Mouse (Mus musculus): ENCODE measurements around the gene Gm37240.
"Not testable (repeated sequence)": the region's sequence is repeated elsewhere in the genome, so short reads cannot be mapped to it uniquely, and the experiment has no call there.

Gm37240 gene

GRCm38 (mm10) chr3:84925229-84925628 is 962.1 kb downstream of the Gm37240 start:
- intact Hi-C loops (cut with DNase I): loop anchor here (10.0 kb wide), 1 partner anchor 1000 kb away; no protein-coding TSS in a partner anchor

- intact Hi-C loops (cut with DNase I): loop anchor here (10.0 kb wide), 1 partner anchor 1001 kb away; no protein-coding TSS in a partner anchor
Observed at GRCm38 (mm10) chr3:84923670-84924069, 963.6 kb downstream of the Gm37240 start.

DNA sequence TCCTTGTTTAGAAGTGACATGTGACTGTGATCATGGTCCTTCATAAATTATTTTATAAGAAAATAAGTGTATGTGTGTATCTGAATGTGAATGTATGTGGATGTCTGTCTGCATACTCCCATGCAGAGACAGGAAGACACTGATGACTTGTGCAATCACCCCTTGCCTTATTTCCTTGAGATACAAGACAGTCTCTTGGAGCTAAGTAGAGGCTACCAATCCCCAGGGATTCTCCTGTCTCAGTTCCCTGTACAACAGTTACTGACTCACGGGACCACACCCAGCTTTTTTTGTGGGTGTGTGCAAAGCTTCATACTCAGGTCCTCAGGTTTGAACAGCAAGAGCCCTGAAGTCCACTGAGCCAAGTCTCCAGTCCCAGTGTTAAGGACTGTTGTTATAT is 964.1 kb downstream of the Gm37240 start:
- intact Hi-C loops (cut with DNase I): loop anchor here (10.0 kb wide), 1 partner anchor 1002 kb away; no protein-coding TSS in a partner anchor

DNA sequence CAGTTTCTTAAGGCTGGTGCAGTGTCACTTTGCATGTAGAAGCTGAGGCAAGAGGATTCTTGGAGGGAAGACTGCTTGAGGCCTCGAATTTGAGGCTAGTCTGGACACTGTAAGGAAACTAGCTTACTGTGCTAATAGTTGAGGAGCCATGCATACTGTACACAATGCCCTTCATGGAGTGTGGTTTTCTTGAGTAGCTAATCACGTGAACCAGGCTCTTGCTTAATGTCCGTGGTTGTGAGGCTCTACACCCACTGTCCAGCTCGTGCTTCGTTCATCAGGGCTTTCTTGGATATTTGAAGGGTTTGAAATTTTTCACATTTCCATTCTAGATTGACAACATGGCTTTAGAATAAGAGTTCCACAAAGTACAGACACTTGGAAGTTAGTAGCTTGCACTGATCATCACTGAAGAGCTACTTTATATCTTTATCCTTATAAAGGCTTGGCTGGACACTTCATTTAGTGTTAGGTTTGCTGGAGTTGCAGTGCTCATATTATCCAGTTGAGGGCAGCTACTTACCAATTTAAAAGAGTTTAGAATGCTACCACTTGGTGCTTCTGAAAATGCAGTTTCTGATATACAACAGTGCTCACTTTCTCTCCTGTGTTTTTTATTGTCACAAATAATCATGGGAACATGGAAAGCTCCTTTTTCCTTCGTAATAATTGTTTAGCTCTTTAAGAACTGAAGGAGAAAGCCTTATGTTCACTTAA is 965.5 kb downstream of the Gm37240 start:
- intact Hi-C loops (cut with DNase I): loop anchor here (2.0 to 10.0 kb wide), 2 partner anchors 649 to 1003 kb away; no protein-coding TSS in a partner anchor

DNA sequence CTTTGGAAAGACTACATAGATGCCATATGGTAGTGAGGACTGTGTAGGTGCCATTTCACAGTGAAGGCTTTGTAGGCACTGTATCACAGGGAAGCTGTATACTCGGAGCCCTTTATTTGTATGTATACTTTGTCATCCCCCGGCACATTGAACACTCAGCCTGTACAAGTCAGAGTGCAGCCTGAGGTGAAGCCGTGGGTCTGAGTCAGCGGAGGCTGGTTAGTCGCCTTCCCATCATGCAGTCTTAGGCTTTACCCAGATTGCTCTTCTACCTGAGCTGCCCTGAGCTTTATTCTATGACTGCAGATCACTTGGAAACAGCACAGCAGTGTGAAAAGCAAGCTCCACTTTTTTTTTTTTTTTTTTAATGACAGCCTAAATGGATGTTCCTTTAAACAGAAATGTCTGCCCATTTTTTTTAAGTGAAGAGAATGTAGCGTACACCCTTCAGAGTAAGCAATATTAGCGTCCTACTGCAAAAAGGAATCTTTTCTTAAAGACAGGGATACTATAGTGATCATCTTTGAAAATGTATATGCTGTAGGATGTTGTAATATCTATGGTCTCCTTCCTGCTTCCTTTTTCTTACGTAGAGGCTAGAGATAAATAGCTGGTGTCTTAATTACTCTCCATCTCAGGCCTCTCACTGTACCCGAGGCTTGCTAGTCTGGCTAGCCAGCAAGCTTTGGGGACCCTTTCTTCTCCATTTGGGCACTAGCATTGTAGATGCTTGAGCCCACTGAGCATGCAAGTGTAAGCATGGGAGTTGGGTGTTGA is 969.2 kb downstream of the Gm37240 start:
- intact Hi-C loops (cut with DNase I): loop anchor here (10.0 kb wide), 1 partner anchor 357 kb away; no protein-coding TSS in a partner anchor

DNA sequence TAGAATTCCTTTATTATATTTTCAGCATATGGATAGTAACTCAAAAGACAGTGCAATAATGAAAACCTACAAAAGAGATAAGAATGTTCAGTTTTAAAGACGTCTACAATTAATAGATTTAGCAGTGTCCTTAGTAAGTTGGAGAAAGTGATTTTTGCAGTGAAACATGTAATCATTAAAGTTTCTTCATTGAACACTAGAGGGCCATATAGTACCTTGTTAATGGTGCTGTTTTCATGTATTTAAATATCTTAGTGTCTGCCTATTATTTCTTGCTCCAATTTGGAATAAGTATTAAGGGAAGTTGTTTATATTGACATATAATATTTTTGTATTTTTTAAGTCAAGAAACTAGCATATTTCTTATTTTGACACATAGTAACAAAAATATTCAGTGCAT is 973.0 kb downstream of the Gm37240 start:
- intact Hi-C loops (cut with DNase I): loop anchor here (10.0 kb wide), 1 partner anchor 361 kb away; no protein-coding TSS in a partner anchor

DNA sequence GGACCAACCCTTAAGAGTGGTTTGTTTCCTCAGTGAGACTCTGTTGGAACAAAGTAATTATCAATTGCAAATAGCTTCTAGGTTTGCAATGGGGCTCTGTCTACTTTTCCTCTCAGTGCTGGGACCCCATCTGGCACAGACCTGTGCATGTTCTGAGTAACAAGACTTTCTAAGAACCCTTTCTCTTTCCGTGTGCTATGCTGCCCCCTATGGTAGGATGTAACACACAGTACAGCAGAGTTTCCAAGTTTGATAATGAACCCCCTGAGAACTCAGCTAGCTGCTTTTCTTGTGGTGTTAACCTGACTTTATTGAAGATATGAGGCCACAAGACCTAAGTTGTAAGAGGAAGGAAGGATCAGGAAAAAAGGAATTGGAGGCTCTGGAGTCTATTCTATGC is 980.8 kb downstream of the Gm37240 start:
- intact Hi-C loops (cut with DNase I): loop anchor here (5.0 kb wide), 1 partner anchor 214 kb away; no protein-coding TSS in a partner anchor

- intact Hi-C loops (cut with DNase I): no loop called here
Observed at GRCm38 (mm10) chr3:84897952-84898351, 989.4 kb downstream of the Gm37240 start.

GRCm38 (mm10) chr3:84890983-84891382 is 996.3 kb downstream of the Gm37240 start:
- intact Hi-C loops (cut with DNase I): no loop called here

DNA sequence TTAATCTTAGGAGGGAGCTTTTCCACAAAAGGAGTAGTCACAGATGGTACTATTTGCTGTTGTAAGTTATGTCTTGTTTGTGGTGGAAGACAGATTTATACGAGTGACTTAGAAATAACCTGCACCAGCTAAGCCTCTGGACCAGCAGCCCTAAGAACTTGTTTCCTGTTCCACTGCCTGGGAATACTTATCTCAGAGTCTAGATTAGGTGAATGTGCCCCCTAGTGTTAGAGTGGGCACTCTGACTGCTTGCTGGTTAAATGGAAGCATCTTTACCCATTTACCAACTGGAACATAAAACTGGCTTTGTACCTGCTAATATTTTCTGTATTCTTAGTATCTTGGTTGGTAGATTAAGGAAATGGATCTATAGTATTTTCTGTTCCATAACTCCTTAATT is 997.7 kb downstream of the Gm37240 start:
- intact Hi-C loops (cut with DNase I): loop anchor here (5.0 to 10.0 kb wide), 2 partner anchors 197 to 275 kb away; no protein-coding TSS in a partner anchor

- intact Hi-C loops (cut with DNase I): loop anchor here (10.0 kb wide), 1 partner anchor 269 kb away; no protein-coding TSS in a partner anchor
Observed at GRCm38 (mm10) chr3:84883817-84884483, 1003.4 kb downstream of the Gm37240 start.

- intact Hi-C loops (cut with DNase I): no loop called here
Observed at GRCm38 (mm10) chr3:84876211-84876610, 1011.1 kb downstream of the Gm37240 start.

DNA sequence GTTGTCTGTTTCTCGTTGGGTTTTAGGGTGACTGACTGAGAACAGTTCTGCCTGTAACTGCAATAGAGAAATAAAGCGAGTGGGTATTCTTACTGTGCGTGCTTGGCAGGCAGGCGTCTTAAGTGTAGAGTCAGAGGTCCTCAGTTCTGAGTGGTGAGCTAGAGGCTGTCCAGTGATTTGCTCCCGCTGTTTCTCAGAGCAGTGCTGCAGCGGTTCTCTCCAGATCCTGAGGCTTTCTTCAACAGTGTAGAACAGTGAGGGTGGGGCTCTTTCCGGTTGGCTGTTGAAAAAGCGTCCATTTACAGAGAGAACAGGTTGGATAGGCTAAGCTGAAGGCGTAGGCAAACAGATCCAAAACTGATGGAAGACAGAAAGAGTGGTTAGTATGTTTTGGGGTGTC is 1012.0 kb downstream of the Gm37240 start:
- intact Hi-C loops (cut with DNase I): no loop called here

DNA sequence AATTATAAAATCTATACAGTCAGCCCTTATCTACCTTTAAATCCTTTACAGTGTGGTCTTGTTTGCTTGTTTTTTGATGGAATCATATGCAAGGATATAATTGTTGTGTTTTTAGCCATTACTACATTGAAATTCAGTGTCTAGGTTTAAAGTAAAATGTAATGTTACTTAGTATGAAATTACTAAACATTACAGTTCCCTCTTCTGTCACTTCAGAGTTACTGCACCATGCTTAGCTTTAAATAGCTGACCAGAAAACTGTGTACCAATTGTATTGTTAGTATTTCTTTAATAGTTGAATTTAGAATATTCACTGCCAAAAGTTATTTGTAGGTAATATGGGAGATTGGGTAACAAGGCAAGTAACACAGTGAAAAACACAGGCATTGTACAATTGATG is 1017.2 kb downstream of the Gm37240 start:
- intact Hi-C loops (cut with DNase I): no loop called here

DNA sequence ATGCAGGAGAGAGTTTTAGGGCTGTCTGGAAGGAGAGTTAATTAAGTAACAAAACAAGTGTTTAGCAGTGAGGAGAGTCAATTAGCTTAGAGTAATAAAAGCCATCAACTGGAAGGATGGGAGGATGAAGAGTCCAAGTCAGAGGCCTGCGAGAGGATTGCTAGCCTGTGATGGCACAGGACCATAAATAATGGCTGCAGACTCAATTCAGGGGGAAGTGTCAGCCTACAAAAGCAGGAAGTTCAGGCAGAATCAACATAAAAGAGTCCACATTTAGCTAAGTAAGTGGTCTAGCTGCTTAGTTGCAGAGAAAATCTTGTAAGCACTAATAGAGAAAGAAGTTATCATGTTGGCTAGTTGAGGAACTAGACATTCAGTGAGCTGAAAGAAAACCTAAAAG is 1019.3 kb downstream of the Gm37240 start:
- intact Hi-C loops (cut with DNase I): no loop called here

DNA sequence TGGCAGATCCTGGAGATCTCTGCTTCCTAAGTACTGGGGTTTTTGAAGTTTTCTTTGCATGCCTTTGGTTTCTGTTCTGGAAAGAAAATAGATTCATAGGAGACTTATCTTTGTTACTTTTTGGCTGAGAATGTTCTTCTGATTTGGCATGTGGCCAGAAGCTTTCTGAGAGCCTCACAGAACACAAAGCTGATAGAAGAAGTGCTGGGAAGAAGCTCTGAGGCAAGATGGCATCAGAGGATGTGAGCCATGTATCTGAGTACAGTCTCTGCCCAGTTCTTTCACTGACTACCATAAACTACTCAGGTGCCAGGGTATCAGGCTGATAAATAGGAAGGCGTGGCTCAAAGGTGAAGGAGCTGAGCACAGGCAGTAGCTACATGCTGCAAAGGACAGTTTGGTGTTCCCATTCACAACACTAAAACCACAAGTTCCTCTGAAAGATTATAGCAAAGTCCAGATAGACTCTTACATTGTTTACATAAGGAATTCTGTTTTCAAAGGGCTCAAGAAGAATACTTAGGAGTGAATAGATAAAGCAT is 1019.8 kb downstream of the Gm37240 start:
- intact Hi-C loops (cut with DNase I): no loop called here

DNA sequence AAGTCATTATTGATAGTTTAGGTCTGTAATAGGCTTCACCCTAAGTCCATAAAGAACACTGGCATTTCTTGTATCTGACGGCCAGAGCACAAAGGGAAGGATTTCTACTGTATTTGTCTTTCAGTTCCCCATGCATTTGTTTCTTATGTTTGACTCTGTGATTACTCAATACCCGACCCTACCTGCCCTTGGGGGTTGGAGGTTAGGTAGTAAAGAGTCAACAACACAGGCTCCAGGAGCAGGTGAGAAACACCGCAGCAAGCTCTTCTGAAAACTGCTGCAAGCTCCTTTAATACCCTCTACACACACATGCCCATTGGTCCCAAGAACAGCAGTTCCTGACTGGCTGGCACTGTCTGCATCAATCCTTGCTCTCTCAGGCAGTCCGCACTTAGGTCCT is 1020.5 kb downstream of the Gm37240 start:
- intact Hi-C loops (cut with DNase I): no loop called here

- intact Hi-C loops (cut with DNase I): no loop called here
Observed at GRCm38 (mm10) chr3:84865684-84866083, 1021.6 kb downstream of the Gm37240 start.

DNA sequence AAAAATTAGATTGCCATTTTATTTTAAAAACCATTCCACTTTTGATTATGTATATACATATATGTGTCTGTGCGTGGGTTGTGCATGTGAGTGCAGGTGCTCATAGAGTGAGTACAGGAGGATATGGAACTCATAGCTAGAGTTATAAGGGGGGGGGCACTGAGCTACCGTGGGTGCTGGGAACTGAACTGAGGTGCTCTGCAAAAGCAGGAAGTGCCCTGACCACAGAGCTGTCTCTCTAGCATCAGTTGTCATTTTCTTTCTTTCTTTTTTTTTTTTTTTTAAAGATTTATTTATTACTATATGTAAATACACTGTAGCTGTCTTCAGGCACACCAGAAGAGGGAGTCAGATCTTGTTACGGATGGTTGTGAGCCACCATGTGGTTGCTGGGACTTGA is 1025.5 kb downstream of the Gm37240 start:
- intact Hi-C loops (cut with DNase I): not testable (repeated sequence)

- intact Hi-C loops (cut with DNase I): no loop called here
Observed at GRCm38 (mm10) chr3:84860669-84861068, 1026.6 kb downstream of the Gm37240 start.

DNA sequence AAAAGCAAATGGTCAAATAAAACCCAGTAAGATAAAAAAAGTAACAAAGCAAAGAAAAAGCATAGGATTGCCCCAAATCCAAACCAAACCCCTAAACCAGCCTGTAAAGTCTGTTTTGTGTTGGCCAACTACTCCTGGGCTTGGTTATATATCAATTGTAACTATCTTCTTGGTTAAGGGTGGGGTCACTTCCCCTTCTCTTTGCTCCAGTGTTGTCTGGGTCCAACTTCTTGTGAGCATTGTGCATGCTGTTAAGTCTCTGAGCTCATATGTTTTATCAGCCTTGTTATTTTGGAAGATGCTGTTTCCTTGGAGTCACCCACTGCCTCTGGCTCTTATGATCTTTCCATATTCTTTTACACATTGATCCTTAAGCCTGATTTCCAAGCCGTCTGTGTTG is 1032.9 kb downstream of the Gm37240 start:
- intact Hi-C loops (cut with DNase I): no loop called here
